Mouse (Mus musculus) liver, adult 2 months (tissue): Measurements from ENCODE around the gene Hsd17b6.

Experiments used
- CTCF ChIP-seq: fragments of 200-500 bp; IDR thresholded peaks from 2 replicates; pipeline ENCODE4 v1.5.1; 2011; ENCODE audit warnings: low read depth, low read length, control low read depth
- POLR2A ChIP-seq: fragments of 200-500 bp; IDR thresholded peaks from 2 replicates; pipeline ENCODE4 v1.6.1; 2011; ENCODE audit warnings: low read length, control low read depth; ENCODE audit not compliant: insufficient read depth; ENCODE audit errors: extremely low read depth

- TF ChIP-seq CTCF (no peak), POLR2A (no peak)
Measured at GRCm38 (mm10) chr10:127970359-127970831, 37.0 kb downstream of the Hsd17b6 start.
